Mouse (Mus musculus) spleen, adult 2 months (tissue): ENCODE measurements around the gene Dnah8.

Experiments used
- CTCF ChIP-seq: fragments of 200-500 bp; IDR thresholded peaks from 2 replicates; pipeline ENCODE4 v1.5.1; 2011; ENCODE audit warnings: mild to moderate bottlenecking, inconsistent platforms; ENCODE audit not compliant: insufficient read depth, insufficient read length, insufficient replicate concordance; ENCODE audit errors: extremely low read depth
- POLR2A ChIP-seq: fragments of 200-500 bp; IDR thresholded peaks from 2 replicates; pipeline ENCODE4 v1.6.1; 2011; ENCODE audit warnings: low read depth, low read length, inconsistent platforms

GRCm38 (mm10) chr17:30858586-30859259 lies 234.6 kb downstream of the Dnah8 start:
- TF ChIP-seq CTCF (no peak), POLR2A (no peak)
